Mouse (Mus musculus) cerebellum, adult 8-10 months (tissue): ENCODE results near the gene T.

ENCODE experiments used
- DNase-seq: peaks from one replicate; pipeline ENCODE4 v3.0.0; 2022

The T gene

DNA sequence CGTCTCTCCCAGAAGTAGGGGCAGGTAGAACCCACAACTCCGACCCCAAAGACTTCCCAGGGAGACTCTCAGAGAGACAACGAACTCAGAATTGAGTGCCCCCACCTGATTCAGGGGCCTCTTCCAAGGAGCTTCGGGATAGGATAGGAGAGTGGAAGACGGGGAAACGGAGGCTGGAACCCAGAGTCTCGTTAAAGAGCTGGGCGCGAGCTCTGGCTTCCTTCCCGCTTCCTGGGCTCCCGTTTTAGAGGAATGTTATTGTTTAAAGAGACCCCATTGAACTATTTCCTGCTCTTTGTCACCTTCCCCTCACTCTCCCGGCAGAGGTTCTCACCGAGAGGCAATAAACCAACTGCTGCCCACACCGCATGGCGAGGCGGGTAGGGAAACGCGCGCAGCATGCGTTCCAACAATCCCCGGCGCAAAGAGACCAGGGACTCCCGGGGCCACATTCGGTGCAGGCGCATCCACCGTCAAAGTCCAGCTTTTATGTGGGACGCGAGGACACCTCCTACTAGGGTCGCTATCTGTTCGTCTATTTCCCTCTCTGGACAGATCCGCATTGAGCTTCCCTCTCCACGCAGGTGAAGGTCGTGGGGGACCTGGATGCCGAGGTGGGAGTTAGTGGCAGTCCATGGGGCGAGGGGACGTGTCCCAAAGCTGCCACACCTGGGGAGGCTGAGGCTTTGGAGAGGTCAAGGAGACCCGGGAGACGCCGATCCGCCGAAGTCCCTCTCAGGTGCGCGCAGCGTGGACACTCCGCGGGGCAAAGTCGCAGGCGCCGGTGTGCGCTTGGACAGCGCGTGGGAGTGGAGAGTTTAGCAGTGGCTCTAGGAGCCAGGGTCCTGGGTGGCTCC, 874 bp upstream of the T start:
- no peak for DNase-seq

- no peak for DNase-seq
Measured at GRCm38 (mm10) chr17:8436184-8436583, 2.0 kb downstream of the T start.

DNA sequence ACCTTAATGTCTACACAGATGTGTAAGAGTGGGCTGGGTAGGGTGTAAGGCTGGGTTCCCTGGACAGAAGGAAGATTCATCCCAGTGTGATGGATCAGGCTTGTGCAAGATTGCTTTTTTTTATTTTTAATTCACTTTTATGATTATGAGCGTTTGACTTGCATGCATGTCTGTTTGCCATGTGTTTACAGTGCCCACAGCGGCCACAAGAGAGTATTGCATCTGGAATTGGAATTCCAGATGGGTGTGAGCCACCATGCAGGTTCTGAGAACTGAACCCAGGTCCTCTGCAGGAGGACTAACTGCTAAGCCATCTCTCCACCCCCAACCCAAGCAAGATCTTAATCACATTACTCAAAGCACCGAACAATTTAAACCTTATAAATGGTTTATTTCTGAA, 9.8 kb downstream of the T start:
- no peak for DNase-seq

DNA sequence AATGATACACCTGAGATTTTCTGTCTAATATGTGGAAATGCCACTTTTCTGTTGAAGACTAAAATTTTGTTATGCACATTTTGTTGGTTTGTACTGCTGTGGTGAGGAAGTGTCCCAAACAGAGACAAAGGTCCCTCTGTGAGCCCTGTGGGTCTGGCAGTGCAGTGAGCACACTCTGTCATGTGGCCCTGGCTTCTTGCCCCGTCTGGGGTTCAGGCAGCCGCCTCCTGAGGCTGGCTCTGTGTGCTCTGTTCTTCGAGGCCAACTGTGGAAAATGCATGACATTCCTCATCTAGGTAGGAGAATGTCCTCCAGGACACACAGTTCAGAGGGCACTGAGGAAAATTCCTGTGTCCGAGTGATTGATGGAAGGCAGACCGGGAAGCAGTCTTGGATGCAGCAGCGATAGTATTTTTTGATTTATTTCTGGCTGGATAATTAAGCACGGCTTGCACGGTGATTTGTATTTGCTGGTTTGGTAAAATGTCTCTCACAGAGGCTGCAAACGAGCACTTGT, 13.5 kb downstream of the T start:
- no peak for DNase-seq

DNA sequence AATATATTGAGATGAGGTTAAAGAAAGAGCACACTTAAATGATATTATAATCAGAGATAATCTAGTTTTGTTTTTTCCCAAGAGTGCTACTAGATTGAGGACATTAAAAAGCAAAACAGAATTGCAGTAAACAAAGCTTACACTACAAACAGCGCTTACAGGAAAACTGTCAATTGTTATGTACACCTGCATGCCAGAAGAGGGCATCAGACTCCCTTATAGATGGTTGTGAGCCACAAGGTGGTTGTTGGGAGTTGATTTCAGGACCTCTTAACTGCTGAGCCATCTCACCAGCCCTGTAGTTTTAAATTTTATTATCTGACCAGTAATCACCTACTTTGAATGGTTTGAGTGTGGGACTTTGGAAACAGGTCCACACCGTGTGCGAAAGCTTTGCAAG, 14.1 kb downstream of the T start:
- DNase-seq, result no peak

DNA sequence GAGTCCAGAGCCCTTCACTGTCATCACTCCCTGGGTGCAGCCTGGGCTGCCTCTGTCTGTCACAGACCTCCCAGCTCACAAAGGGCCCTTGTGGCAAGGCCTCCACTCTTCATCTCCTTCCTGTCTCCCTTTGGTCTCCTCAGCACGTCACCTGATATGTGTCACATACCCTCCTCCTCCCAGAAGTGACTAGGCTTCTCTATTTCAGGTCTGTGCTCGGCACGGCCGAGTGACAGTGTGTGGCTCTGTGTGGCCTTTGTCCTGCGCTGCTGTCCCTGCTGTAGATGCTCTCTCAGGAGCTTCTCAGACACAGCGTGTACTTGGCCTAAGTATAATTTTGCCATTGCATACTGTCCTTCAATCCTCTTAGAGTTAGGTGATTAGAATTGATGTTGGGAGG, 21.0 kb downstream of the T start:
- no peak for DNase-seq

DNA sequence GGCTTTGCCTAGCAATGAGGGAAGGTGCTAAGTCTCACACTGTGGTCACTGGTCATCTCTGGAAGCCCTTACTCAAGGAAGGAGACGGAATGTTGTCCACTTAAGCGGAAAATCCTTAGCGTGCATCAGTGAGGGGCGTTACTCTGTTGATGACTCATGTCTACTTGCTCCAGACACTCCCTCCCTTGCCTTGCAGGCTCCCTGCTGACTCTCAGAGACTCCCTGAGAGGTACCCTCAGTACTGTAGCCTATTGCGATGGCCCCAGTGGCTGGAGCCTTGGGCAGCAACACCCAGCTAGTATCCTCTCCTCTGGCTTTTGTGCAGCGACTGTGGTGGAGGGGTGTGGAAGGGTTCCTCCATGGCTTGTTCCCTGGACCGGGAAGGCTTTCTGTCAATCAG, 21.4 kb downstream of the T start:
- DNase-seq, result no peak

GRCm38 (mm10) chr17:8456856-8457460, 22.7 kb downstream of the T start:
- no peak for DNase-seq

- DNase-seq, result peak; percentile 36
Measured at GRCm38 (mm10) chr17:8461568-8461967, 27.3 kb downstream of the T start.

DNA sequence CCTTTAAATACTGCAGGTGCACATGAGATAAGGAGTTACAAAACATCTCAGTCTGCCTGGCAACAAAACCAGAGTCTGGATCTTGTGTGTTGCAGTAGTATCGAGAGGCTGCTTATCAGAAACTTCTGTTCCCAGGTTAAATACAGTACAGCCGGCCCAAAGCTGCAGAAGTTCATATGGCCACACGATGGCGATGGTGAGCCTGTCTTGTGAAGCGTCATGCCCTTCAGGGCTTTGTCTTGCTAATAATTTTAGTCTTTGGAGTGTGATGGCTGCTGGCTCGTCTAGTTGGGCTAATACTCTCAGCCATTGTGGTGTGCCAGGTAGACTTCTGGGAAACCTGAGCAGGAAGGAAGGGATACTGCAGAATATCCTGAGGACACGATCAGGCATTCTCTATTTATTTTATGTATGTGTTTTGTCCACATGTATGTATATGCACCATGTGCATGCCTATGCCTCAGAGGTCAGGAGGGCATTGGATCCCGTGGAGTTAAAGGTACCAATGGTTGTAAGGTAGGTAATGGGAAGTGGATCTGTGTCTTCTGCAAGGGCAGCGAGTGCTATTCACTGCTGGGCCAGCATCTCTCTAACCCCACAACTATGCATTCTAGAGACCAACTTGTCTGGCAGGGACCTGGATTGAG, 29.4 kb downstream of the T start:
- peak; percentile 73 for DNase-seq

- no peak for DNase-seq
Measured at GRCm38 (mm10) chr17:8467771-8468170, 33.5 kb downstream of the T start.

GRCm38 (mm10) chr17:8468716-8469344, 34.6 kb downstream of the T start:
- peak; percentile 94 for DNase-seq

GRCm38 (mm10) chr17:8478554-8478953, 44.3 kb downstream of the T start:
- DNase-seq, result no peak

- DNase-seq, result no peak
Measured at GRCm38 (mm10) chr17:8479493-8480128, 45.4 kb downstream of the T start.

- no peak for DNase-seq
Measured at GRCm38 (mm10) chr17:8481797-8482196, 47.6 kb downstream of the T start.

DNA sequence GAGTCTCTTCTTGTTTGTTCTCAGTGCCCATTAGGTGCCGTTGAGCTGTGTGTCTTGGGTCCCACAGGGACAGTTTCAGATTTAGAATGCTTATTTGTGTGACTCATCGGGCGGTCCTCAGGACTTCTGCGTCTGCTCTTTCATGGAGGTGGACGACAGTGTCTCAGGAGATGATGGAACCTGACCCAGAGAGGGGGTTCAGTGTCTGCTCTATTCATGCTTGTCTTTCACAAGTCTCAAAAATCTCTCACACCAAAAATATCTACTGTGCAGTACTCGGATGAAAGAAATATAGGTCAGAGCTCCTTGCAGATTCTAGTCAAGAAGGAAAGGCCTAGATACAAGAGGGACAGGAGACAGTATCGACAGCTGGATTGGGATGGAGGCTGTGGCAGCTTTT, 48.7 kb downstream of the T start:
- DNase-seq, result no peak

- DNase-seq, result no peak
Measured at GRCm38 (mm10) chr17:8484246-8484645, 50.0 kb downstream of the T start.

DNA sequence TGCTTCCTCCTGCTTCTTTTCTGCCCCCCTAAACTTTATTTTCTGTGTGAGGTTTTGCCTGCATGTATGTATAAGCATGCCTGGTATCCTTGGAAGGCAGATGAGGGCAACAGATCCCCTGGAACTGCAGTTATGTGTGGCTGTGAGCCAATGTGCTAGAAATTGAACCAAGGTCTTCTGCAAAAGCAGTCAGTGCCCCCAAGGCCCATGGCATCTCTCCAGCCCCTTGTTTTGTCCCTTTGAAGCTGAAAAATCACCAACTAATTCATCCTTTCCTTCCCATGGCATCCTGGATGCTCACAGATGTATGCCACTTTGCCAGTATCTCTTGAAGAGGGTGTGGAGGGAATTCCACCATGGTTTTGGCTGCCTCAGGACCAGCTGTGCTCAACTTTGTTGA, 50.9 kb downstream of the T start:
- DNase-seq, result no peak

DNA sequence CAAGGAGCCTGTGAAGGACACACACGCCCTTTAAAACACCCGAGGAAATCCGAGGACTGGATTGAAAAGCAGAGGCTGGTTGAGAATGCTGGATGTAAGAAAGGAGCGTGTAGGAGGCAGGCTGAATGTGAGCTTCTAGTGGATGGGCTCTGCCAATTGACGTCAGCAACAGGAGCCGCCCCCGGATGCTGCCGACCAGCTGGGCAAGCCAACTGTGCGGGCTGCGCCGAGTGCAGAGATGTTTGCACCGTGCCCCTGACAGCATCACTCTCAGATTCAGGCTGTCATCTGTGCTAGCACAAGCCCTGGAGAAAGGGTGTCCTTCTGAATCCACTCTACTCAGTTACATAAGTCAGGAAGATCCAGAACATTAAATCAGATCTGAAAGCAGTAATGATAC, 53.6 kb downstream of the T start:
- DNase-seq, result peak; percentile 73

DNA sequence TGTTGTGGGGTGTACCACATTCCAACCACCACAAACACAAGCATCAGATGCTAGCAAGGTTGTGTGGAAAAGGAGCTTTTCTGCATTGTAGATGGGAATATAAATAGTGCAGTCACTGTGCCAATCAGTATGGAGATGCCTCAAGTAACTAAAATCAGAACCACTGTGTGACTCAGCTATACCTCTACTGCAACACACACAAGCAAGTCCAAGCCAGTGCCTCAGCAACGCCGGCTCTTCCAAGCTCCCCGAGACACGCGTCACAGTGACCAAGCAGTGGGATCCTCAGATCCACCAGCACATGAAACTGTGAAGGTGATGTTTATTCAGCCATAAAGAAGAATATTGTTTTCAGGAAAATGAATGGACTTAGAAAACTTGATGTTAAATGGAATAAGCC, 56.7 kb downstream of the T start:
- no peak for DNase-seq
